Mouse (Mus musculus): ENCODE measurements around the gene Nampt.
"Not testable (repeated sequence)": the region's sequence is repeated elsewhere in the genome, so short reads cannot be mapped to it uniquely, and the experiment has no call there.

Nampt gene

GRCm38 (mm10) chr12:32846325-32846724, 27.0 kb downstream of the Nampt start:
- DNase-seq = no peak

- no peak for DNase-seq
Observed at GRCm38 (mm10) chr12:32853757-32854156, 34.4 kb downstream of the Nampt start.

GRCm38 (mm10) chr12:32854866-32855265, 35.5 kb downstream of the Nampt start:
- DNase-seq = peak; percentile 11

GRCm38 (mm10) chr12:32855398-32855797, 36.1 kb downstream of the Nampt start:
- DNase-seq = peak; percentile 19

GRCm38 (mm10) chr12:32856707-32857511, 37.6 kb downstream of the Nampt start:
- peak; percentile 38 for DNase-seq

GRCm38 (mm10) chr12:32858444-32858843, 39.1 kb downstream of the Nampt start:
- no peak for DNase-seq

- no peak for DNase-seq
Observed at GRCm38 (mm10) chr12:32860820-32861219, 41.5 kb downstream of the Nampt start.

GRCm38 (mm10) chr12:32870815-32871214, 51.5 kb downstream of the Nampt start:
- no peak for DNase-seq

- no peak for DNase-seq
Observed at GRCm38 (mm10) chr12:32877500-32877899, 58.2 kb downstream of the Nampt start.

- DNase-seq = no peak
Observed at GRCm38 (mm10) chr12:32877964-32878571, 58.7 kb downstream of the Nampt start.

GRCm38 (mm10) chr12:32879371-32879770, 60.0 kb downstream of the Nampt start:
- no peak for DNase-seq

- peak; percentile 38 for DNase-seq
Observed at GRCm38 (mm10) chr12:32884356-32884755, 65.0 kb downstream of the Nampt start.

- no peak for DNase-seq
Observed at GRCm38 (mm10) chr12:32885041-32885440, 65.7 kb downstream of the Nampt start.

GRCm38 (mm10) chr12:32886353-32886752, 67.0 kb downstream of the Nampt start:
- no peak for DNase-seq

GRCm38 (mm10) chr12:32888226-32888625, 68.9 kb downstream of the Nampt start:
- no peak for DNase-seq

GRCm38 (mm10) chr12:32889846-32890245, 70.5 kb downstream of the Nampt start:
- no peak for DNase-seq

GRCm38 (mm10) chr12:32890455-32890854, 71.1 kb downstream of the Nampt start:
- no peak for DNase-seq

- DNase-seq = not testable (repeated sequence)
Observed at GRCm38 (mm10) chr12:32891271-32891670, 71.9 kb downstream of the Nampt start.

GRCm38 (mm10) chr12:32893212-32893611, 73.9 kb downstream of the Nampt start:
- no peak for DNase-seq

GRCm38 (mm10) chr12:32895806-32896205, 76.5 kb downstream of the Nampt start:
- DNase-seq = no peak

GRCm38 (mm10) chr12:32896496-32896895, 77.2 kb downstream of the Nampt start:
- no peak for DNase-seq

GRCm38 (mm10) chr12:32897199-32898120, 78.1 kb downstream of the Nampt start:
- DNase-seq = peak; percentile 89

GRCm38 (mm10) chr12:32901005-32901404, 81.7 kb downstream of the Nampt start:
- no peak for DNase-seq
